Mouse (Mus musculus): ENCODE results near the gene Mapkapk2.

Mapkapk2 gene

GRCm38 (mm10) chr1:131112576-131112975 lies 14.9 kb upstream of the Mapkapk2 start:
- no peak for DNase-seq (ENCODE audit: low spot score in 2 of 2)

GRCm38 (mm10) chr1:131110525-131111106 lies 13.0 kb upstream of the Mapkapk2 start:
- DNase-seq (ENCODE audit: low spot score in 2 of 2), result no peak

DNA sequence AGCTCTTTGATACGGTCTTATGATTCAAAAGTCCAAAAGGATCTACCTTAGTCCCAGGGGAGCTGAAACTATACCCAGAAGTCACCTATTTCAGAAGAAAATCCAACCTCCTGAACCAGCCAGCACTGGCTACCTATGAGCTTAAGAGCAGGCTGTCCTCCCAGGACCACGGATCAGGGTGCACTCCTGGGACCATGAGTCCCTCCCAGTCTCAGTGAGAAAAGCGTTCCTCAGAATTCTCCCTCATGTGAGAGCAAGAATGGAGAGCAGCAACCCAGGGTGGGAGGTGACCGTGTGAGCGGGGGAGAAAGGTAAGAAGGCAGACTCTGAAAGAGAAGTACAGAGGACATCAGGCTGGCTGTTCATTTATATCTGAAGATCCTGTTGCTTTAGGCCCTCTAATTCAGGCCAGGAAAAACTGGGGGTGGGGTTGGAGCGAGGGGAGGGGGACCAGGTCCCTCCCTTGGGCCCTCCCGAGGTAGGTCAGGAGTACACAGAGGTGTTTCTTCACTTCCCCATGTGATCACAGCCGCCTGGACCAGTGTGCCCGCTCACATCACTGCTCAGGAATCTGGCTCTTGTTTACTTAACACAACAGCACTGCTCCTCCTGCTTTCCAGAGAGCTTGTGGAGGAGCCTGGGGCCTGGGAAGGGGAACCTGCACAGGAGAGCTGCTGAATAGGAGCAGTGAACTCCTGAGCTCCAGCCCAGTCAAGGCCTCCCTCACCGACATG lies 10.1 kb upstream of the Mapkapk2 start:
- DNase-seq (ENCODE audit: low spot score in 2 of 2), result peak in 1 of 2 experiments; percentile 75

DNA sequence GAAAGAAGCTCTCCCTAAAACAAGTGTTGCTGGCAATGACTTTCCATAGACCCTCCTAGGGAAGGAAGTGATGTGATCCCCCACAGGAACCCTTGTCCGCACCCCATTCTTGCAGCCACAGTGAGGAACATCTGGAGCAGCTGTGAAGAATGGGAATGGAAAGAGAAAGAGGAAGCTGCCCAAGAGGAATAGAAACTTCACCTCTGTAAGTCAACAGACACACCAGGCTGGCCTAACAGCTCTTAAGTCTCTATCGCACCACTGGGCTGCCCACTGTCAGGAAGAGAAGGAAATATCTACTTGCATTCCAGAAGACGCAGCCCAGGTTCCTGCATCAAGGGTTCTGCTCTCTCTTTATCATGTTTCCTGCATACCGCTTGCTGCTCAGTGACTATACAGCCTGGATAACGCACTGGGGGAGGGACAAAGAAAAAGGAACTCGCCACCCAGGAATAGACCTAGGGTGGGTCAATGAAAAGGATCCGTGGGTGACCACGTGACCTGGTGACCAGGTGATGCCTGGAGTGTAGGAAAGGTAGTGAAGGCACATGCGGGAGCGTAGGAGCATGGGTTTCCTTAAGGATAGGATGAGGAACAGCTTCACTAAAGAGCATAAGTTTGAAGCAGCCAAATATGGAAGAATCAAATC lies 6.3 kb upstream of the Mapkapk2 start:
- no peak for DNase-seq (ENCODE audit: low spot score in 2 of 2)

DNA sequence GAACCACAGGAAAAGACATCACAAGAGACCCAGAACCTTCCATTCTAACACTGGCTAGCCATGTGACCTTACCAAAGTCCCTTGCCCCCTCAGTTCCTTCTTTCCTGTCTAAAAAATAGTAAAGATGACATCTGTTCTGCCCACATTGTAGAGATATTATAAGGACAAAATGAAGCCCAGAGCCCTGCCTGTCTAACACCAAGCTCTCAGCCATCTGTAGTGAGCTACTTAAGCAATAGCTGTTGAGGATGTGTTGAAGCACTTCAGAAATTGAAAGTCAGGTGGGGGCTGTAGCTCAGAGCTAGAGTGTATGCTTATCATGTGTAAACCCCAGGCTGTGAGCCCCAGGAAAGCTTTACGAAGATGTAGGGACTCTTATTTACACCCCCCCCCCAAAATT lies 3.2 kb upstream of the Mapkapk2 start:
- no peak for DNase-seq (ENCODE audit: low spot score in 2 of 2)

- peak; percentile 57 to 63 for DNase-seq (ENCODE audit: low spot score in 2 of 2)
These were observed 575 bp downstream of the Mapkapk2 start for GRCm38 (mm10) chr1:131096803-131097699.

DNA sequence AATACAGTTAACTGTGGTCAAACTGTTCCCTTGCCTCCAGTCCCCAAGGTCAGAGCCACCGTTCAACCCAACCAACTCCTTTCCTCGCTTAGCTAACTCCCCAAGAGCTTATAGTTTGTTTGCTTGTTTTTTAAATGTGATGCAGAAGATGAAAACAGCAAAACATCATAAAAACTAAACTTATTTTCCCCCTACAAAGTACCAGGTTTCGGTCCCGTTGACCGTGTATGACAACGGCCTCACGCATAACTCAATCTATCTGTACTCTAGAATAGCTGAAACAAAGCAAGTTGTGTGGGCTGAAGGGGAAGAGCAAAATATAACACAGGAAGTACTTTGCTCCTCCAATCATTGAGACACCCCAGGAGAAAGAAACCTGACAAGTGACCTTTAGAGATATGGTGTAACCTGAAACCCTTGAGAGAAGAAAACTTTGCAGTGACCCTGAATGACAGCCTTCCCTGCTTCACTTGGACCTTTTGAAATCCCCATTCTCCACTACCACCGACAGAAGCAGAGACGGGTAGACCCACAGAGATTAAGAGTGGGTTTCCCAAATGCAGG lies 1.4 kb downstream of the Mapkapk2 start:
- no peak for DNase-seq (ENCODE audit: low spot score in 2 of 2)

- no peak for DNase-seq (ENCODE audit: low spot score in 2 of 2)
These were observed 2.1 kb downstream of the Mapkapk2 start for GRCm38 (mm10) chr1:131095574-131095973.

- DNase-seq (ENCODE audit: low spot score in 2 of 2), result no peak
These were observed 3.7 kb downstream of the Mapkapk2 start for GRCm38 (mm10) chr1:131093889-131094288.

DNA sequence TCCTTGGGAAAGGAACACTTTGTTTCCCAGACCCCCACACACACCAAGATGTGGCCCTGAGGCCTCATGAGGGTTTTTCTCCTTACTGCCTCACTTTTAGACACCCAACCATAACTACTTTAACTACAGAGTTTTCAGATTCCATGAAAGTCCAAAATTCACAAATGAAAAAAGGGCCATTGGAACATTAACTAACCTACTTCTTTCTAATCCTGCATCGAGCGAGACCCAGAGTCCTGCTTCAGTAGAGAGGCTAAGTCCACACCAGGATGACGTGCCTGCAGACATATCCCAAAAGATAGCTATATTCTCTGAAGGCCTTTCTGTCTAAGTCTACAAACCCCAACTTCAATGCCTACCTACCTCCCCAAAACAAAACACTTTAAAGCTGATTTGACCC lies 4.8 kb downstream of the Mapkapk2 start:
- no peak for DNase-seq (ENCODE audit: low spot score in 2 of 2)

- DNase-seq (ENCODE audit: low spot score in 2 of 2), result no peak
These were observed 5.5 kb downstream of the Mapkapk2 start for GRCm38 (mm10) chr1:131092173-131092572.

- DNase-seq (ENCODE audit: low spot score in 2 of 2), result no peak
These were observed 6.1 kb downstream of the Mapkapk2 start for GRCm38 (mm10) chr1:131091481-131091880.

GRCm38 (mm10) chr1:131090877-131091276 lies 6.7 kb downstream of the Mapkapk2 start:
- DNase-seq (ENCODE audit: low spot score in 2 of 2), result no peak

- DNase-seq (ENCODE audit: low spot score in 2 of 2), result no peak
These were observed 7.4 kb downstream of the Mapkapk2 start for GRCm38 (mm10) chr1:131090261-131090660.

DNA sequence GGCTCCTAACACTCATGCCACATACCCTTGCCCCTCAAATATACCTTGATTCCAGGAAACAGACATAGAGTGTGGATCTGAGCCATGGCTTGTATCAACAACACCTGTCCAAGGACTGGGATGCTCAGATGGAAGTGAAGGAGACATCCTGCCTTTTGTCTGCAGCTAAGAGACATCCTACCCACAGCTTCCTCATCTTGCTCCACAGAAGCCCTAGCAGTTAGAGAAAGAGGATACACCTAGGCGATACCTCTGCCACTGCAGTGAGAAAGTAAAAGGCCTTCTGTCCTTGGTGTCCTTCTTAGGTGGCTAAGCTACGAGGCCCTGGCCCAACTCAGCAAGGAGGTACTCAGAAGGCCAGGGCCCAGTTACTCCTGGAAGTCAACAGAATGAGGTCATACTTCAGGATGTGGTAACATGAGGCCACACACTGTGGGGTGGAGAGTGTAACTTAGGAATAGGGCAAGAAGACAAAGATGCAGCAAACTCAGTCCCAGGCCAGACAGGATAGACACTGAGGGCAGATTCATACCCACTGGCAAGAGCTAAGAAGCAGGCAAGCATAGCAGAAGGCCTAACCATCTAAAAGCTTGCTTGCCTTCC lies 8.0 kb downstream of the Mapkapk2 start:
- no peak for DNase-seq (ENCODE audit: low spot score in 2 of 2)

- DNase-seq (ENCODE audit: low spot score in 2 of 2), result no peak
These were observed 9.1 kb downstream of the Mapkapk2 start for GRCm38 (mm10) chr1:131088547-131088946.

DNA sequence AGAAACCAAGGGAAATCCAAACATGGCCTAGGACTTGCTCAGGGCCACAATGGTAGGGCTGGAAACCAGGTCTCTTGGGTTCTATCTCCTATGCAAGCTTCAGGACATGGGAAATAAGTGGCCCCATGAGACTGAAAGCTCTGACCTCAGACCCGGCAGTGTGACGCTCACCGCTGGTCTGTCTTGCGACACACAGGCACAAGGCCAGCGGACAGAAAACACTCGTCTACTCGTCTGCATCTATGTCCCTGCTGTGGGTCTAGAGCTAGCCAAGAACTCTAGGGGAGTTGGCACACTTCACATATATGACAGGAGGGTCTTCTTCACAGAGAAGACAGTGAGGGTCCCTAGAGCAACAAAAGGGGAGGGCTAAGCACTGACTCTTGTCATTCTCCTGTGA lies 10.7 kb downstream of the Mapkapk2 start:
- peak in 1 of 2 experiments; percentile 69 for DNase-seq (ENCODE audit: low spot score in 2 of 2)

- DNase-seq (ENCODE audit: low spot score in 2 of 2), result no peak
These were observed 11.5 kb downstream of the Mapkapk2 start for GRCm38 (mm10) chr1:131085957-131086739.

DNA sequence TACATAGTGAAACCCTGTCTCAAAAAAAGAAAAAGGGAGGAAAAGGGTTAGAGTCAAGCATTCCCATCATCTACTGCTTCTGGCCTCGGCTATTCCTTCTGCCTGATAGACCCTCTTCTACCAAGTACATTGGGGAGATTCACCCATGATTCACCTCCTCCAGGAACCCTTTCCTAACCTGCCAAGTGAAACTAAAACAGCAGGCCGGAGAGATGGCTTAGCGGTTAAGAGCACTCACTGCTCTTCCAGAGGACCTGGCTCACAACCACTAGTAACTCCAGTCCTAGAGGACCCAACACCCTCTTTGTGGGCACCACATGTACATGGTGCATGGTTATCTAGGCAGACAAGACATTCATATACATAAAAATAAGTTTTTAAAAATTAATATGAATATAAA lies 12.4 kb downstream of the Mapkapk2 start:
- DNase-seq (ENCODE audit: low spot score in 2 of 2), result no peak

- DNase-seq (ENCODE audit: low spot score in 2 of 2), result peak in 1 of 2 experiments; percentile 58
These were observed 13.3 kb downstream of the Mapkapk2 start for GRCm38 (mm10) chr1:131084289-131084688.

Measured in urinary bladder, postnatal 36 days (tissue).